Mouse (Mus musculus) right cerebral cortex, adult 2 months (tissue): ENCODE measurements around the gene Lnpep.
"Not testable (repeated sequence)": the region's sequence is repeated elsewhere in the genome, so short reads cannot be mapped to it uniquely, and the experiment has no call there.

Source experiments
- DNase-seq, 2 experiments: peaks; one replicate each; pipeline ENCODE4 v3.0.0; 2021 to 2022; ENCODE audit warnings: low spot score in 2 of 2

Gene Lnpep

DNA sequence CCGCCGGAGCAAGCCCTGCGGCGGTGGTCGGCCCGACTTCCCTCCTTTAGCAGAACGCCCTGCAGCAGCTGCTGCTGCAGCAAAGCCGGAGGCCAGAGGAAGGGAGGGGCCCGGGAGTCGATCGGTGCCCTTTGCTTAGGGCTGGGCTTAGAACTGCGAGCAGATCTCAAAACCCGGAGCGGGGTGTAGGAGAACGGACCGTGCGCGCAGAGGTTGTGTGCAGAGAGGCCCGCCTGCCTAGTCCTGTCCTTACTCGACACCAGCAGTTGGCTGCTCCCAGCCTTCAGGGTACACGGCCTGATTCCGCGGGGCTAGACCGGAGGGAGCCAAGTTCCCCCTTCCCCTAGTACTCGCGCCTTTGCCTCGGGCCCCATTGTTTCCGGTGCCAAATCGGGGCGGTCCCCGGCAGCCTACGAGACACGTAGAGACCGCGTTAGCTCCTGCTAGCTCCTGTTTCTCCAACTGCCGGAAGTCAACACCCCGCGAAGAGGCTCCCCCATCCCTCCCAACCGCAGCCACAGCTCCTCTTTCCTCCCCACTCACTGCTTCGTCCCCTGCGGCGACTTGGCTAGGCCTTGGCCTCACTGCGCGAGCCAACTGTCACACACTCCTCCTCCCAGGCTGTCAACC is at the start of gene Lnpep:
Gene Lnpep (minus strand): TSS at position 94 of the 630 bp plus-strand sequence.
- DNase-seq: peak; percentile 91 to 95

DNA sequence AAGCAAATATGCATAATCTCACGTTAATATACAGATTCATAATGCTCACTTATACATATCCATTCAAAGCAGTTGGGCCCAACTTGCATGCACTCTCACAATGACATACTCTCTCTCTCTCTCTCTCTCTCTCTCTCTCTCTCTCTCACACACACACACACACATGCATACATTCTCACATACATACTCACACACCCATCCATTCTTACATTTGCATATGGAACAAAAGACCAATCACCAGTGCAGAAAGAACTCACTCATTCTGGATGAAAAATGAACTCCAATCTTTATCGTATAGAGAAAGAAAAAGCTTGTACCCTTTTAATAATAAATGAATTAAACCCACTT is 31.0 kb upstream of the Lnpep start:
- DNase-seq: no peak

DNA sequence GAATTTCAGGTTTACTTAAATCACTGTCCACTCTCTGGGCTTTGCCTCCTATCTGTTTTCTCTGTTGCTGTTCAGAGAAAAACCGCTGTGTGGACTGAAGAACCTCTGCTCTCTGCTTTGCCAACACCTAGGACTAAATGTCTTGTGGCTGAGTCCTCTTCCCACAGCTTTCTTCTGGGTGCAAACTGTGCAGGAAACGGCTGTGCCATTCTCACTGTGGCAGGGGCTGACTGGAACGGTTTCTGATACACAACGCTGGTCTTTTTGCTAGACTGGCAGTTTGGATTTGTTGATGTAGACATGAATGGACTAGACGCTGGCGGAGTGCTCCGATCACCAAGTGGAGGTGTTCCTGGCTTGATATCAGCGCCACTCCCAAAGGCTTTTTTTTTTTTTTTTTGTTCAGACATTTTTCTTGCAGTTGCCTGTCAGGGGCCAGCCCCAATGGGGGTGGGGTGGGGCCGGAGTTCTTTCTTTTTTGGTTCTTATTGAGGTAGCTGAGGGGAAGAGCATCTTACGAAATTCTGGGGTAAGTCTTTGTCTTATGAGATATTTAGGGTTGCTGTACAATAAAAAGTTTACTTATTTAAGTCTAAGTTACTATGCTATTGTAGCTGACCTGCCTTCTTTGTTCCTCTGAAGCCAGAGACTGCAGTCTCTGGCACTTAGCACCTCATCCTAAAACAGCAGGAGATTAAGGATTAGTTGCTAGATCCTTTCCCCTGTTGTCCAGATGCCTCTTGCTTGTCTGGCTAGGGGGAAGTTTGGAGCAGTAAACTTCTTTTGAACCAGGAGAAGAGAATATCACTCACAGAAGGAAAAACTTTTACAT is 30.4 kb upstream of the Lnpep start:
- no peak for DNase-seq

DNA sequence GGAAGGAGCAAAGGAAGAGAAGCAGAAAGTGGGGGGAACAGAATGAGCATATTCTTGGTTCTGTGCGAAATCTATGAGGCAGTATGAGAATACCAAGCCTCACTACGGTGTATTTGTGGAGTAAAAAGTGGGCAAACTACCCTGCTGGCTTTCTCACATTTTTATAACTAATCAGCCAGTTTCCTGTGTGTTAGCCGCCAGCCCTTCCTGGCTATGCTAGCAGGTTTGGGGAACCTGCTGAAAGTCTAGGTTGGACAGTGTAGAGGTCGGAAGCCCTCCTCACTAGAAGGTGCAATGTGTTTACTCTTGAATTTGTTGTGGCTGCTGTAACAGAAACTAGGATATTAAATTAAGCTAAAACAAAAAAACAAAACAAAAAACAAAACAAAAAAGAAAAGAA is 27.7 kb upstream of the Lnpep start:
- no peak for DNase-seq

DNA sequence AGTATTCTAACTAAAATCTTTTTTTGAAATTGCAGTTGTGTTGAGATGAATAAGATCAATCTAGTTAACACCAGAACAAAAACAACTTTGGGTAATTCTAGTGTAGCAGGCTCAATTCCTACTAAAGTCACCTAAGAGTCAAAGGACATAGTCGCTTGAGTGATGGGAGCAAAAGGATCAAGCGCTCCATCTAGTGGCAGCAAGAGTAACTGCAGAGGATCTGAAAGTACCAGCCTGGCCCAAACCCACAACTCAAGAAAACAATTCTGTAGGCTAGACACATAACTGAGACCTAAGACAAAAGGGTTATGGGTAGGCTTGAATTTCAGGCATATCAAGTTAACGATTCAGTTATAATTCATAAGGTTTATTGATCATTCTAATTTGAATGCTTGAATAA is 20.9 kb upstream of the Lnpep start:
- peak; percentile 41 to 47 for DNase-seq

DNA sequence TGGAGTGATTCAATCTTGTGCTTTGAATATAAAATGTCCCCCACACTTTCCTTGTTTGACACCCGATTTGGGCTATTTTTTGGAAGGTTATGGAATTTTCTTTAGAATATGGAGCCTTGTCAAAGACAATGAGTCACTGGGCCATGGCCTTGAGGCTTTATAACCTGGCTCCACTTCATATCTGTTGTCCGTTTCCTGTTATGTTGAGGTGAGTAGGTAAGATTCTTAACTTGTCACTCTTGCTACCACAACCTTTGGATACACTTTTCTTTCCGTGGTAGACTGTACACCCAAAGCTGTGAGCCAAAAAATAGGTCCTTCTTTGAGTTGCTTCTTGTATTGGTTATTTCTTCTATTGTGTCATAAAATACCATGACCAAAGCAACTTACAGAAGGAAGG is 12.5 kb upstream of the Lnpep start:
- DNase-seq: no peak

DNA sequence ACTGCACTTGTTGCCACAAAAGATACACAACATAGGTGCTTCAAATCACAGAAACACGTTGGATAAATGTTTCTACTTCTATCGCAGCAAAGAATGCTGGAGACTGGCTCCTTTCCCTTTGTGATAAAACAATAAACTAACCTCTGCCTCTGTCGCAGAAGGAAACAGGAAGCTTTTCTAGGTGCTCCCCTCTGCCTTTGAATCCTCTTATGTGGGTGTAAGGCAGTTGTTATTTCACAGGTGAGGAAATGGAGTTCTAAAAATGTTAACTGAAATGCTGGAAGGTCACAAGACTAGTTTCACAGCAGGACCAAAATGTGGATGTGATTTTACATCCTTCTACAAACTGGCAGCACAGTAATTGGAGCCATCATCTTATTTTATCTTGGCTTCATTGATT is 11.3 kb upstream of the Lnpep start:
- DNase-seq: no peak

DNA sequence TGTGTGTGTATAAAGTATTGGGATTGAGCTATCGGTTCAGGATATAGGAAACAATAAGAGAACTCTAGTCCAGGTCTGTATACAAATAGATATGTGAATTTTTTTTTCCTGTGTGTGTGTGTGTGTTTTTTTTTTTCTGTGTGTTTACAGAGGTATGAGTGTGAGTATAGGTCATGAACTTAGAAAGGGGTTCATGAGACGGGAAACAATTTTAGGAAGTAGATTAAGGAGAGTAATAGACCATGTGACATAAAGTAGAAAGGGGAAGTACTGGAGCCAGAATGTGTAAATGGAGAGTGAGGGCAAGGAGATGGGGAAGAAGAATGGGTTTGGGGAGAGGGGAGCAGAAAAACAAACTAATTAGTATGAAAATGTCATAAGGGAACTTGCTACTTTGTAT is 9.2 kb upstream of the Lnpep start:
- DNase-seq: no peak

DNA sequence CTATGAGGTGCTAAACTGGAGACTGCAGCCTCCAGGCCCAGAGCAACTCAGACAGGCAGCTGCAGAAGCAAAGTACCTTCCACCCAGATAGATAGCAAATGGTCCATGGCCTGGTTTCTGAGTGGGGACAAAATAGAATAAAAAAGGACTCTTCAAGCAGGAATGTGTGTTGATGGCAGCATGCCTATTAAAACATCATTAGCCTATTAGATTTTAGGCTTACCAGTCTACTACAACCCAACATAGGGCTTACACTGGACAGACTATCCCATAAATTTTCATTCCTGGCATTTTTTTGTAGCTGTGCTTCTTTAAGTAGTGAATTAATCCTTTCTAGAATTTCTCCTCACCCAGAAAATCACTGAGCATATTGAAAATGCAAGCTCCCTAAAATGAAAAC is 7.1 kb upstream of the Lnpep start:
- no peak for DNase-seq

DNA sequence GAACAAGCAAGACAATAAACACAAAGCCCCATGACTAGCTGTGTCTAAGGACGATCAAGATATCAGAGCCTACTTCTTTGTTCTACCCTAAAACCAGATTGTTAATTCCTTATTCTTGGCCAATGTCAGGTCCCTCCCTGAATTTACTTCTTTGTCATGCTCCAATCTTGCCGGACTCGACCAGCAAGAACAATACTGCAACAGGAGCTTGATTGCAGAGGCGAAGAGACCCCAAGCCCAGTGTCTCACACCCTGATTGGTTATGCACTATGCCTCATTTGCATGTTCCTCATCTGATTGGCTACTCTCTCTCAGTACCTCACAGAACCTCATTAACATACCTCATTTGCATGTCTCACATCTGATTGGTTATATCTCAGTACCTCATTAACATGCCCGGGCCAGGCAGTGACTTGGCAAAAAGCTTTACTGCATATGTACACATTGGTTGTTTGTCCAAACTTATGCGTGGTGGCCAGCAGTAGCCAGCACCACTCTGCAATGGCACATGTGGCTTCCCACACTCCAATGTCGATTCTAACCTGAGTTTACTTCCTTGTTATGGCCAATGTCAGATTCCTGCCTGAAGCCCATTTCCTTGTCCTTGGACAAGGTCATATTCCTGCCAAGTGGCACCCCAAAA is 3.5 kb upstream of the Lnpep start:
- DNase-seq: not testable (repeated sequence)

DNA sequence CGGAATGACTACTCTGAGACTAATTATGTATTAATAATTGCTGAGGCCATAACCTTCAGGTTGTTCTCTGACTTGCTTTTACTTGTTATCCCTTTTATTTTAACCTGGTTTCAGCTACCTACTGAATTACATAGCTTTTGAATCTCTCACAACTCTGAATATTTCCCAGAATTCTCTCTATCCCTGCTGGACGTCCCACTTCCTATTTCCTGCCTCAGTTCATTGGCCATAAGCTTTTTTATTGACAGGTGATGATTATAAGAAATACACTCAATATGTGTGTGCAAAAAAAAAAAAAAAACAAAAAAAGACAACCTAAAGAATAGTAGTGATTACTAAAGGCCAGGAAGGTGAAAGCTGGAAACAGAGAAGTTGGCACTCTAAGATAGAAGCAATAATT is 2.7 kb upstream of the Lnpep start:
- no peak for DNase-seq

DNA sequence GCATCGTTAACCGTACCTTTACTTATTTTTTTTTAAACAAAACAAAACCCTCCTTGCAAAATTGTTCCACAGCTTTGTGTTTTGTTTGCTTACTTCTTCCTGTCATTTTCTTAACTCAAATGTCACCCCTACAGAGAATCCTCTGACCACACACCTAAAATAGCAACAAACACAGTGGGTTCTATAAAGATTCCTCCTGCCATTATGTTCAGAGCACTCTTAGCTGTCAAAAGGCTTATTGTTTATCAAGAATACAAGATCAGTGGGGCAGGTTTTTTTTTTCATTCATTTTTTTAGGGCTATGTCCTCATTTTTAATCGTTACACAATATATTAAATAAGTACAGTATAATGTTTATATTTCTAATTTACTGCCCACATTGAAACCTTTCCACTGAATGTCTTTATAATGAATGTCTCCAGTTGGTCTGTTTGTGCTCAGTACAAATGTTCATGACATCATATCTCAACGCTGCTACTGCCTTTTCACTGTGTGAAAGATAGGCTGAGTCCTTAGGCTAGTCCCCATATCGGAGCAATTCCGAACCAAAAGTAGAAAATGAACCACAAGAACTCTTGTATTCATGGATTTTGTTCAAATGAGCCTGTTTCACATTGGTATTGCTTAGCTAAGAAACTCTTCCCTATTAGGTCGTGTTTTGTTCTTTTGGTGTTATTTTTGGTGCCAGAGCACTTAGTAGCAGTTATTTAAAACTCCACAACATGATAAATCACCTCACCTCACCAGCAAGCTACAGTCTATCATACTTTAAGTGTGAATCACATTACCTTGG is 1.2 kb upstream of the Lnpep start:
- DNase-seq: no peak

DNA sequence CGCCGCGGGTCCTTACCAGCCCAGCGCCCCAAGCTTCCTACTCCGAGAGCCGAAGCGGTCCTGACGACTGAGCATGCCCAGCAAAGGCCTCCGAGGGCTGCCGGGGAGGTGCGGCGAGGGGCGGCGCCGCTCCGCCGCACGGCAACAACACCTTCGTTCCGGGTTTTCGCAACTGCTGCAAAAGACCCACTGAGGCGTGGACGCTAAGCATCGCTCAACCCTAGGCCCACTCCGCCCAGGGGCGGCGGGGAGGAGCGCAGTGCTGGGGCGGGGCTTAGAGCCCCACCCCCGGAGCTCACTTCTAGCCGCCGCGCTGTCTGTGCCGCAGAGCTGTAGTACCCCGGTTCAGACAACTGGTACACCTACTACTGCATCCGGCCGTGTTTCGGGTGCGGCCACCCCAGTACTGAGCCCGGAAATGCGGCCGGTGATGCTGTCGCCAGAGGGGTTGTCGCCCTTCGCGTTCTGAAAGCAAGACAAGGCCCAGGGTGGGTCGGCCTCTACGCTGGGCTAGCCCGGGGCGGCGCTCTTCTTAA is 361 bp downstream of the Lnpep start:
- DNase-seq: peak; percentile 90 to 91

DNA sequence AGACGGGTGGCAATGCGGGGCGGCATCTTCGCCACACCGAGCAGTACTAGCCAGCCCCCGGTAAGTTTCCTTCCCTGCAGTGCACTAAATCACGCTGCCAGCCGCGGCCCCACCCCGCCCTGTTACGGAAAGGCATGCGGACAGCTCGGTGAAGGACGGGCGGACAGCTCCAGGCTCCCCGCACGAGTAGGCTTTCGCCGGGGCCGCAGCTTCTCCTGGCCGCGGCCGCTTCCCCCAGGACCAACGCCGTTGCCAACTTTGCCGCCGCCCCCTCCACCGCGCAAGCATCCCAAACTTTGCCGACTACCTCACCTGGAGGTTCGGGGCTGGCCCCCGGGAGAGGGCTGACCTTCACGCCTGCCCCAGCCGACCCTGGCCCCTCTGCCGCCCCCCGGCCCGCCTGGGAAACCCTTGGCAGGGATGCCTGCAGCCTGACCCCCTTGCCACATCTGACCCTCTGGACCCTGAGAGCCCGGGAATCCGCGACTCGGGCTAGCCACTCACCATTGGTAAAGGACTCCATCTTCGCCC is 895 bp downstream of the Lnpep start:
- DNase-seq: peak; percentile 54 to 57

DNA sequence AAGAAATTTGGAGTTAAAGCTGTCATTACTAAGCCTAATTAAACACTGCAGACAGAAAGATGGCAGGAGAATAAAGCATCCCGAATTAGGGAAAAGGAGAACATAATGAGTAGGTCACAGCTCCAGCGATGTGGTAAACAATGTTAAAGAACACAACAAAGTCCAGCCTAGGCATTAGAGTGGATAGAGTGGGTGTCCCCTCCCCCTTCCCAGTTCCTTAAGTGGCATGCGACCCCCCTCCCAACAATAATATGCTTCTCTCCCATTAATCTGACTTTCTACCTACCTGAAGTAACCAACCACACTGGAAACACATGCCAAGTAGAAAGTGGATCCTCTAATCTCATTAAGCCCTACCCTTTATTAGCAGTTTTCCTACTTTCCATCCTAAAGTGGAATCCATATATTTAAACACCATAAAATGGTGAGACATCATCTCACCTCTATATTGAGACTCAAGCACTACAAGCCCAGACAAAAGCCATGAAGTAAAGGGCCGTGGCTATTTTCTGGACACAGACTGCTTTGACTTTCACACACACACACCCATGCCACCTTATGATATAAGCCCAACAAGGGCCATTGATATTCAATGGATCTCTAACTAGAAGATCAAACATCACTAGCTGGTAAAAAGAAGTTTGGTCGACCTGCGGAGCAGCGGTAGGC is 1.5 kb downstream of the Lnpep start:
- DNase-seq: no peak

DNA sequence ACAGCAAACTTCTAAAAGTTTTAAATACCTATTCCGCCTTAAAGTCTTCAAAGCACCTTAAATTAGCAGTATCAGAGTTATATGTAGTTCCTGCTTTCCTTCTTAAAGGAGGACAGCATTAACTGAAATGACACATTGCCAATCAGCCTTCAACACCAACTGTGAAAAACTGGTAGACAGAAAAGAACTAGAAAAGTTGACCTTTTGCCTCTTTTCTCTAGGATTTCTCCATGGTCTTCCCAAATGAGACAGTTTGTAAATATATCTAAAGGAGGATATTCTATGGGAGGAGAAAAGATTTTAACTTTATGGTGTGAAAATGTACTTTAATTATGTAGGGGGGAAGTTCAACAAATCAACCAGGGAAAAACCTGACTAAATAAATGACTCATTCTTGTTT is 2.3 kb downstream of the Lnpep start:
- DNase-seq: no peak

DNA sequence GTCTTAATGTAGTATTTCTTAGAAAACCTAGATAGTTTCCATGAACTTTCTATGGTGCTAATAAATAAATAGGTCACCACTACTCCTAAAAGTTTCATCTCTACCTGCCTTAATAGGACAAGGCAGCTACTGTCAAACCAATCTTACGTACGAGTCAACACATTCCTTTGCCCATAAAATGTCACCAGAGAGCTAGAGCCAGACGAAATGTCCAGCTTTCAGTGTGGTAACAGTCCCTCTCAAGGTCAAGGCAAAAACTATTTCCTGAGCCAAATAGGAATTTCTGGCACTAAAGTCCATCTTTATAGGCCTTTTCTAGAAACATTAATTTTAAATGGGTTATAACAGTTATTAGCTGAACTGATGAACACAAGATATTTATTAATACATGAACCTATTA is 3.3 kb downstream of the Lnpep start:
- no peak for DNase-seq

DNA sequence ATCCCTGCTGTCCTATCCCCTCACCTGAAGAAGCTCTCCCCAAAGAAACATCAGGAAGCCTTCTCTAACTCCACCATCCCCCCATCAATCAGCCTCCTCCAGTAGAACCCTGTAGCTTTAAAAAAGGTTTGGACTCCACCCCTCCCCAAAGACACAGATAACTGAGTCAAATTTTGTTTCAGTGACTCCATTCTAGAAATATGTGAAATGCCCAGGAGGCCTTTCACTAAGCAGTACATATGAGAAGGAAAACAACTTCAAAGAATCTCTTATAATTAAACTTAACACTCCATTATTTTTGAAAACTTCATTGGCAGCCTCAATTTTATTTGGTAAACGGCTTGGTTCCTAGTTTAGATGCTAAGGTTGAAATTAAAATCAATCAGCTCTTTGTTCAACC is 6.4 kb downstream of the Lnpep start:
- DNase-seq: no peak

DNA sequence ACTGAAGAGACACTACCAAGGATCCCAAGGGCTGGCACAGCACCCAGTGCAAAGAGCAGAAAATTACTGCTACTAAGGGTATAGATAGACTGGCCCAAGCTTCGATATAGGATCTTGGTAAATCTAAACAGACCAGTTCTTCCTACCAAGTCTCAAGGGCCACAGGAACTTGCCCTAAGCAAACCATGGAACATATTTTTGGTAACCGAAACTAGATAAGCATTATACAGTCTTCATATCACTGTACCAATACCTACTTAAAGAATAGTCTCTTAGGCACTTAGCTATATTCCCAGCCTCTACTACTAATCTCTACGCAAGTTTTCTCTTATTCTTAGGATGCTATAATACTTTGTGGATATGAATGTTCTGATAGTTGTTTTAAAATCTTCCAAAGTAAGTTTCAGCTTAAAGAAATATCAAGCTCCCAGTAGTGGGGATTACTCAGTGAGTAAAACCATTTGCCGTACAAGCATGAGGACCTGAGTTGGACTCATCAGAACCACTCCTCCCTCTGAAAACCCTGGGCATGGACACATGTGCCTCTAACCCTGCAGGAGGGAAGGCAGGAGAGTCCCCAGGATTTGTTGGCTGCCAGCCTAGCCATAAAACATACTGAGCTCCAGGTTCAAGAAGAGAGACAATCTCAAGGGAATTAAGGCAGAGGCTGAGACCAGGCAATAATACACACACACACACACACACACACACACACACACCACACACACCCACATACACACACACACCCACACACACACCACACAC is 7.2 kb downstream of the Lnpep start:
- DNase-seq: no peak

DNA sequence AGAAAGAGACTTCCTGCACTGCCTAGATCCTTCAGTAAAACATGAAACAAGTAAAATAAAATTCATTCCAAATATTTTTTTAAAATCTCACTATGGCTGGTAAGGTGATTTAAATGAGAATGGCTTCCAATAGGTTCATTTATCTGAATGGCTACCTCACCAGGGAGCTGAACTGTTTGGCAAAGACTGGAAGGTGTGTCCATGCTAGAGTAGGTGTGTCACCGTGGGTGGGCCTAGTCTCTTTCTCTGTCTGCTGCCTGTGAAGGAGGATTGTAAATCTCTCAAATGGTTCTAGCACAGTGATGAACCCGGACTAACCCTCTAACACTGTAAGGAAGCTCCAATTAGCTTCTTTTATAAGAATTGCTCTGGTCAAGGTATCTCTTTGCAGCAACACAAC is 12.5 kb downstream of the Lnpep start:
- no peak for DNase-seq
